Mouse (Mus musculus) embryonic stem cell, embryonic (primary cell): ENCODE results near the gene Isoc2b.

Experiments used
- CTCF ChIA-PET, 4 experiments: fragments of 300-600 bp in 2 of 4; fragments of 350-600 bp in 2 of 4; sonication (Branson Sonifier 250); formaldehyde crosslinking; loops; one replicate each; lab custom pipeline; 2022; ENCODE audit warnings: inconsistent platforms in 2 of 4; lab: Charles Lee
- POLR2A ChIA-PET, 4 experiments: fragments of 300-600 bp in 2 of 4; fragments of 350-600 bp in 2 of 4; sonication (Branson Sonifier 250); formaldehyde crosslinking; loops; one replicate each; lab custom pipeline; 2022; ENCODE audit warnings: antibody characterized with exemption in 4 of 4, inconsistent platforms in 1 of 4; lab: Charles Lee

Gene Isoc2b

GRCm38 (mm10) chr7:4898851-4899648, 29.0 kb upstream of the Isoc2b start:
- CTCF ChIA-PET: interaction anchor here in 3 of 4 experiments (0.6 to 4.9 kb wide), 12 partner anchors 12 to 755 kb away, joined by 3 to 63 read pairs (median 5); partner anchors contain the start of genes Isoc2a (in 2 of the 3), Cox6b2 (in 1 of the 3) and Tnni3 (in 1 of the 3)
- POLR2A ChIA-PET: interaction anchor here (0.6 to 11.3 kb wide), 46 partner anchors 7 to 1206 kb away, joined by 3 to 159 read pairs (median 4); partner anchors contain the start of genes Isoc2a (in 3 of the 4), Ube2s (in 3 of the 4), Isoc2b (in 2 of the 4) and Rpl28 (in 2 of the 4)

- POLR2A ChIA-PET: interaction anchor here in 3 of 4 experiments (0.8 to 2.1 kb wide), 14 partner anchors 8 to 210 kb away, joined by 3 to 11 read pairs (median 4); partner anchors contain the start of genes Ube2s (in 3 of the 3), Isoc2a (in 2 of the 3), Hspbp1 (in 1 of the 3) and Isoc2b (in 1 of the 3)
- CTCF ChIA-PET: interaction anchor here in 2 of 4 experiments (1.0 to 1.5 kb wide), 3 partner anchors 16 to 18 kb away, joined by 4 read pairs; partner anchors contain the start of gene Isoc2a (in 1 of the 2)
These were observed 25.1 kb upstream of the Isoc2b start for GRCm38 (mm10) chr7:4895186-4895585.

- ChIA-PET POLR2A (interaction anchor here in 1 of 4 experiments (1.1 to 1.4 kb wide), 3 partner anchors 10 to 74 kb away, joined by 5 to 8 read pairs (median 5); partner anchors contain the start of genes Isoc2a and Ube2s), CTCF (no interaction called here)
These were observed 16.6 kb upstream of the Isoc2b start for GRCm38 (mm10) chr7:4886680-4887079.

- POLR2A ChIA-PET: interaction anchor here in 1 of 4 experiments (1.3 to 1.4 kb wide), 2 partner anchors 13 to 87 kb away, joined by 3 to 5 read pairs; partner anchors contain the start of gene Rpl28
- CTCF ChIA-PET: interaction anchor here in 1 of 4 experiments (0.9 kb wide), 1 partner anchor 13 kb away, joined by 5 read pairs; no protein-coding TSS in a partner anchor
These were observed 9.0 kb upstream of the Isoc2b start for GRCm38 (mm10) chr7:4879036-4879435.

- CTCF ChIA-PET: interaction anchor here in 1 of 4 experiments (0.9 to 1.1 kb wide), 2 partner anchors 9 to 12 kb away, joined by 4 to 5 read pairs; no protein-coding TSS in a partner anchor
- POLR2A ChIA-PET: interaction anchor here (0.7 to 3.5 kb wide), 25 partner anchors 7 to 151 kb away, joined by 3 to 92 read pairs (median 11); partner anchors contain the start of genes Ube2s (in 3 of the 4), Rpl28 (in 2 of the 4), Cox6b2 (in 1 of the 4) and Kmt5c (in 1 of the 4)
These were observed 8.1 kb upstream of the Isoc2b start for GRCm38 (mm10) chr7:4878186-4878585.

GRCm38 (mm10) chr7:4877226-4877625, 7.2 kb upstream of the Isoc2b start:
- ChIA-PET CTCF (interaction anchor here (0.5 to 2.1 kb wide), 34 partner anchors 10 to 369 kb away, joined by 3 to 31 read pairs (median 4); partner anchors contain the start of genes Kmt5c (in 1 of the 4), Sbk2 (in 1 of the 4), Shisa7 (in 1 of the 4) and Tnni3 (in 1 of the 4)), POLR2A (interaction anchor here in 3 of 4 experiments (0.5 to 3.5 kb wide), 114 partner anchors 8 to 1486 kb away, joined by 3 to 92 read pairs (median 5); partner anchors contain the start of genes Cox6b2 (in 3 of the 3), Kmt5c (in 3 of the 3), Rpl28 (in 3 of the 3) and Tmem238 (in 3 of the 3))

- ChIA-PET CTCF (interaction anchor here (0.5 to 2.1 kb wide), 37 partner anchors 10 to 1550 kb away, joined by 3 to 31 read pairs (median 4); partner anchors contain the start of genes Sbk2 (in 2 of the 4), Tnni3 (in 2 of the 4), Kmt5c (in 1 of the 4) and Rpl28 (in 1 of the 4)), POLR2A (interaction anchor here in 3 of 4 experiments (0.6 to 3.5 kb wide), 115 partner anchors 9 to 1486 kb away, joined by 3 to 92 read pairs (median 5); partner anchors contain the start of genes Cox6b2 (in 3 of the 3), Kmt5c (in 3 of the 3), Rpl28 (in 3 of the 3) and Tmem238 (in 3 of the 3))
These were observed 6.7 kb upstream of the Isoc2b start, which contains the start of gene Isoc2a for GRCm38 (mm10) chr7:4876753-4877221. Gene Isoc2a (plus strand): TSS chr7:4877153.

- ChIA-PET CTCF (interaction anchor here (0.5 to 4.6 kb wide), 28 partner anchors 8 to 1327 kb away, joined by 3 to 31 read pairs (median 4); partner anchors contain the start of genes Isoc2a (in 3 of the 4) and Sbk2 (in 1 of the 4)), POLR2A (interaction anchor here (0.6 to 9.3 kb wide), 111 partner anchors 7 to 1388 kb away, joined by 3 to 124 read pairs (median 5); partner anchors contain the start of genes Isoc2a (in 3 of the 4), Rpl28 (in 3 of the 4), Ube2s (in 3 of the 4) and Cox6b2 (in 2 of the 4))
These were observed 3.4 kb downstream of the Isoc2b start for GRCm38 (mm10) chr7:4866631-4867180.

- POLR2A ChIA-PET: interaction anchor here (0.6 to 9.3 kb wide), 110 partner anchors 8 to 1643 kb away, joined by 3 to 124 read pairs (median 5); partner anchors contain the start of genes Isoc2a (in 3 of the 4), Rpl28 (in 3 of the 4), Ube2s (in 3 of the 4) and Cox6b2 (in 2 of the 4)
- CTCF ChIA-PET: interaction anchor here (0.5 to 4.6 kb wide), 25 partner anchors 8 to 1328 kb away, joined by 3 to 31 read pairs (median 4); partner anchors contain the start of genes Isoc2a (in 3 of the 4) and Sbk2 (in 1 of the 4)
These were observed 4.2 kb downstream of the Isoc2b start for GRCm38 (mm10) chr7:4865579-4866493.

GRCm38 (mm10) chr7:4865090-4865489, 5.0 kb downstream of the Isoc2b start:
- CTCF ChIA-PET: interaction anchor here in 3 of 4 experiments (1.4 to 4.6 kb wide), 5 partner anchors 9 to 100 kb away, joined by 4 to 17 read pairs (median 6); no protein-coding TSS in a partner anchor
- POLR2A ChIA-PET: interaction anchor here in 3 of 4 experiments (1.0 to 6.2 kb wide), 18 partner anchors 12 to 113 kb away, joined by 3 to 64 read pairs (median 8); partner anchors contain the start of genes Ube2s (in 2 of the 3), Cox6b2 (in 1 of the 3), Isoc2a (in 1 of the 3) and Rpl28 (in 1 of the 3)

- ChIA-PET POLR2A (interaction anchor here in 3 of 4 experiments (0.6 to 3.2 kb wide), 14 partner anchors 13 to 141 kb away, joined by 3 to 13 read pairs (median 4); partner anchors contain the start of genes Ube2s (in 3 of the 3), Isoc2a (in 2 of the 3) and Rpl28 (in 1 of the 3)), CTCF (interaction anchor here (0.6 to 4.6 kb wide), 8 partner anchors 12 to 364 kb away, joined by 3 to 17 read pairs (median 4); partner anchors contain the start of genes Isoc2a (in 1 of the 4), Ppp6r1 (in 1 of the 4) and Zfp784 (in 1 of the 4))
These were observed 5.8 kb downstream of the Isoc2b start for GRCm38 (mm10) chr7:4864130-4864845.

- POLR2A ChIA-PET: interaction anchor here in 3 of 4 experiments (0.7 to 3.2 kb wide), 16 partner anchors 12 to 71 kb away, joined by 3 to 13 read pairs (median 3); partner anchors contain the start of genes Ube2s (in 3 of the 3), Isoc2a (in 1 of the 3) and Rpl28 (in 1 of the 3)
- CTCF ChIA-PET: interaction anchor here (0.6 to 4.6 kb wide), 8 partner anchors 13 to 363 kb away, joined by 3 to 17 read pairs (median 4); partner anchors contain the start of genes Isoc2a (in 2 of the 4) and Zfp784 (in 1 of the 4)
These were observed 6.4 kb downstream of the Isoc2b start for GRCm38 (mm10) chr7:4863541-4864080.

- ChIA-PET CTCF (interaction anchor here in 3 of 4 experiments (1.0 to 4.6 kb wide), 4 partner anchors 14 to 76 kb away, joined by 3 to 17 read pairs (median 3); partner anchors contain the start of gene Isoc2a (in 1 of the 3)), POLR2A (interaction anchor here in 3 of 4 experiments (0.6 to 3.2 kb wide), 12 partner anchors 11 to 151 kb away, joined by 3 to 13 read pairs (median 4); partner anchors contain the start of genes Ube2s (in 3 of the 3), Fiz1 (in 1 of the 3), Rpl28 (in 1 of the 3) and Zfp524 (in 1 of the 3))
These were observed 7.0 kb downstream of the Isoc2b start for GRCm38 (mm10) chr7:4863041-4863440.
